ENCODE assay signal across 8 mouse cellular contexts in genomic region chr4:106910201-106911172, GRCm38 (mm10). TPM values are rescaled to one million over a fixed set of nuclear protein-coding genes. Genes with fewer than 3 reads are reported as not detected.
DNase-seq lines count a peak whose midpoint lies in the region; ATAC-seq and TF ChIP-seq lines count a peak whose summit lies in the region.

Ssbp3 (plus strand) TSS chr4:106910701.

- DNase-seq in c-Kit-negative CD71-positive TER-119-positive erythroid progenitor cells, embryonic 14.5 days (ENCODE audit: low read depth, low spot score) = peak; percentile 78
- DNase-seq in forebrain, embryonic 11.5 days (ENCODE audit: low spot score) = peak; percentile 85
- peak; percentile 89 to 90 for DNase-seq in heart, postnatal 10 days
- peak; percentile 76 to 82 for DNase-seq in kidney, postnatal 4 days
- peak; percentile 64 for DNase-seq in liver, postnatal 0 days

- no peak for TF ChIP-seq CTCF in E14TG2a.4 (conservative IDR thresholded peaks at IDR 0.05; ENCODE audit: low read length)
- no peak for TF ChIP-seq CTCF in liver, postnatal 0 days (IDR thresholded peaks at IDR 0.05; ENCODE audit: low read depth)
- no peak for TF ChIP-seq CTCF in testis, adult 2 months (IDR thresholded peaks at IDR 0.05; ENCODE audit: control insufficient read depth, insufficient read depth, insufficient replicate concordance, low read depth, low read length)

- TF ChIP-seq POLR2A in testis, adult 2 months (IDR thresholded peaks at IDR 0.05; ENCODE audit: control insufficient read depth, low read depth, low read length) = no peak

- peak; percentile 55 for ATAC-seq in forebrain, embryonic 11.5 days (replicated peaks; ENCODE audit: low FRiP score)
- peak; percentile 29 for ATAC-seq in liver, postnatal 0 days
- peak; percentile 61 for ATAC-seq in neural tube, embryonic 14.5 days (ENCODE audit: low read depth)

- H3K4me3 ChIP-seq in E14TG2a.4 (replicated peaks; ENCODE audit: low read length) = peak within 1 kb of the TSS; percentile 93
- H3K4me3 ChIP-seq in forebrain, embryonic 11.5 days (ENCODE audit: low read depth, low read length) = peak within 1 kb of the TSS; percentile 100
- peak within 1 kb of the TSS; percentile 92 for H3K4me3 ChIP-seq in liver, postnatal 0 days (ENCODE audit: low read depth, low read length)
- H3K4me3 ChIP-seq in neural tube, embryonic 14.5 days (ENCODE audit: low read depth, low read length) = peak within 1 kb of the TSS; percentile 100
- peak within 1 kb of the TSS; percentile 84 for H3K4me3 ChIP-seq in testis, adult 2 months (ENCODE audit: control insufficient read depth, low read depth, low read length)

- H3K4me2 ChIP-seq in forebrain, embryonic 11.5 days (ENCODE audit: low read depth, low read length, severe bottlenecking) = peak within 1 kb of the TSS; percentile 99
- peak within 1 kb of the TSS; percentile 100 for H3K4me2 ChIP-seq in liver, postnatal 0 days (ENCODE audit: low read depth, low read length)
- peak within 1 kb of the TSS; percentile 64 for H3K4me2 ChIP-seq in neural tube, embryonic 14.5 days (ENCODE audit: low read depth, low read length)

- peaks cover 65% of the 10 kb centered on the region for H3K4me1 ChIP-seq in E14TG2a.4 (replicated peaks; ENCODE audit: low read depth, low read length)
- H3K4me1 ChIP-seq in forebrain, embryonic 11.5 days (replicated peaks; ENCODE audit: control insufficient read depth, insufficient read depth, low read length) = peaks cover 44% of the 10 kb centered on the region
- H3K4me1 ChIP-seq in liver, postnatal 0 days (ENCODE audit: insufficient read depth) = peaks cover 46% of the 10 kb centered on the region
- H3K4me1 ChIP-seq in neural tube, embryonic 14.5 days (ENCODE audit: control insufficient read depth, insufficient read depth, low read length) = peaks cover 49% of the 10 kb centered on the region
- peaks cover 44% of the 10 kb centered on the region for H3K4me1 ChIP-seq in testis, adult 2 months (ENCODE audit: control insufficient read depth, insufficient read depth, low read length)

- WGBS in forebrain, embryonic 11.5 days = under 1% methylated on average over 51 of the region's 51 CpGs
- WGBS in liver, postnatal 0 days (ENCODE audit: insufficient replicate concordance) = under 1% methylated on average over 39 of the region's 51 CpGs
- under 1% methylated on average over 44 of the region's 51 CpGs for WGBS in neural tube, embryonic 14.5 days

- TF ChIP-seq EP300 in liver, postnatal 0 days (IDR thresholded peaks at IDR 0.05; ENCODE audit: low read depth) = peak; percentile 91

- H3K9ac ChIP-seq in forebrain, embryonic 11.5 days (ENCODE audit: low read length) = peak within 1 kb of the TSS; percentile 95
- H3K9ac ChIP-seq in liver, postnatal 0 days (replicated peaks) = peak within 1 kb of the TSS; percentile 97
- H3K9ac ChIP-seq in neural tube, embryonic 14.5 days (replicated peaks; ENCODE audit: low read depth, low read length) = peak within 1 kb of the TSS; percentile 90

- no peaks in the 10 kb centered on the region for H3K9me3 ChIP-seq in E14TG2a.4 (ENCODE audit: low read length)
- H3K9me3 ChIP-seq in forebrain, embryonic 11.5 days (ENCODE audit: control insufficient read depth, low read length) = no peaks in the 10 kb centered on the region
- no peaks in the 10 kb centered on the region for H3K9me3 ChIP-seq in liver, postnatal 0 days (ENCODE audit: low read length)
- no peaks in the 10 kb centered on the region for H3K9me3 ChIP-seq in neural tube, embryonic 14.5 days (ENCODE audit: control insufficient read depth, low read length)

- peaks cover 13% of the 10 kb centered on the region for H3K27me3 ChIP-seq in E14TG2a.4 (ENCODE audit: insufficient read depth, low read length)
- H3K27me3 ChIP-seq in forebrain, embryonic 11.5 days (ENCODE audit: control insufficient read depth, insufficient read depth, low read length) = no peaks in the 10 kb centered on the region
- no peaks in the 10 kb centered on the region for H3K27me3 ChIP-seq in liver, postnatal 0 days (ENCODE audit: insufficient read depth, low read length)
- H3K27me3 ChIP-seq in neural tube, embryonic 14.5 days (ENCODE audit: control insufficient read depth, insufficient read depth, low read length) = no peaks in the 10 kb centered on the region
- H3K27me3 ChIP-seq in testis, adult 2 months (ENCODE audit: control insufficient read depth, insufficient read depth, low read length) = no peaks in the 10 kb centered on the region

- H3K36me3 ChIP-seq in E14TG2a.4 (ENCODE audit: insufficient read depth, low read length) = peaks cover 23% of the 10 kb centered on the region
- H3K36me3 ChIP-seq in forebrain, embryonic 11.5 days (ENCODE audit: control insufficient read depth, insufficient read depth, low read length) = peaks cover 5% of the 10 kb centered on the region
- H3K36me3 ChIP-seq in liver, postnatal 0 days (replicated peaks; ENCODE audit: insufficient read depth, low read length) = peaks cover 13% of the 10 kb centered on the region
- H3K36me3 ChIP-seq in neural tube, embryonic 14.5 days (ENCODE audit: control insufficient read depth, insufficient read depth, low read length) = peaks cover 7% of the 10 kb centered on the region; the same call in 1 of the 2 replicates
- no peaks in the 10 kb centered on the region for H3K36me3 ChIP-seq in testis, adult 2 months (ENCODE audit: control insufficient read depth, insufficient read depth, low read length)

- intact Hi-C loops in heart, postnatal 10 days (cut with DNase I) = loop anchor here (1.0 to 5.0 kb wide), 2 partner anchors 70 to 157 kb away; partner anchors contain the start of genes Cyb5rl and Mrpl37

- peak within 1 kb of the TSS; percentile 99 for H3K27ac ChIP-seq in forebrain, embryonic 11.5 days (ENCODE audit: low read depth, low read length)
- peak within 1 kb of the TSS; percentile 91 for H3K27ac ChIP-seq in liver, postnatal 0 days (ENCODE audit: low read depth)
- peak within 1 kb of the TSS; percentile 99 for H3K27ac ChIP-seq in neural tube, embryonic 14.5 days (ENCODE audit: low read depth, low read length)
- peak within 1 kb of the TSS; percentile 94 for H3K27ac ChIP-seq in testis, adult 2 months (ENCODE audit: control insufficient read depth, insufficient read depth, low read depth, low read length)

RNA-seq across cellular contexts. Expression of gene Ssbp3, which starts in this region (rescaled TPM):
- 135 and 138 TPM in 2 replicates for polyA plus RNA-seq in forebrain, embryonic 11.5 days (2014; fragmentation: Nextera tagmentation; extraction: Ambion mirVana)
- total RNA-seq in heart, postnatal 10 days (2021) = 10 to 100 TPM; 41.6 to 49.9 TPM
- 22.8 and 26.8 TPM in 2 replicates for polyA plus RNA-seq in liver, postnatal 0 days (2015; fragmentation: Nextera tagmentation; extraction: Ambion mirVana)
- 106 and 112 TPM in 2 replicates for polyA plus RNA-seq in neural tube, embryonic 14.5 days (2014; fragmentation: Nextera tagmentation; extraction: Ambion mirVana)
- polyA plus RNA-seq in testis, adult 2 months (2012; rRNA removed) = 38.3 and 44.1 TPM in 2 replicates

Comparison
In these comparisons a context has a peak if more than half of its experiments do, and no peak if none do; other contexts are left out.
1. Peak in every context shown above with its lines: DNase-seq, ATAC-seq, H3K4me3 ChIP-seq and H3K27ac ChIP-seq.